Mouse (Mus musculus): ENCODE measurements around the gene Hoxa1. TPM values are rescaled to one million over a fixed set of nuclear protein-coding genes. Genes with fewer than 3 reads are reported as not detected.

Gene Hoxa1
- polyA plus RNA-seq, 1 experiment from 2014 or later = 0.31 TPM

GRCm38 (mm10) chr6:52200751-52201250 lies 42.7 kb upstream of the Hoxa1 start:
- Histone ChIP-seq H3K9ac (no peak overlapping the region), H3K9me3 (no peaks in the 10 kb centered on the region), H3K4me1 (peaks cover 9% of the 10 kb centered on the region; the same call in 1 of the 2 replicates), H3K27ac (no peak overlapping the region), H3K27me3 (peaks cover 99% of the 10 kb centered on the region), H3K4me2 (no peak overlapping the region), H3K4me3 (replicated peaks) (no peak overlapping the region), H3K36me3 (replicated peaks) (no peaks in the 10 kb centered on the region)
- no peak for ATAC-seq (ENCODE audit: low FRiP score)
- WGBS = 3% methylated on average over 10 of the region's 10 CpGs

- 1% methylated on average over 30 of the region's 30 CpGs for WGBS
- no peak for ATAC-seq (ENCODE audit: low FRiP score)
- no peak overlapping the region for H3K27ac ChIP-seq
- H3K9me3 ChIP-seq = no peaks in the 10 kb centered on the region
- H3K4me2 ChIP-seq = no peak overlapping the region
- H3K9ac ChIP-seq = no peak overlapping the region
- H3K4me3 ChIP-seq (replicated peaks) = no peak overlapping the region
- peaks cover 99% of the 10 kb centered on the region for H3K27me3 ChIP-seq
- H3K36me3 ChIP-seq (replicated peaks) = no peaks in the 10 kb centered on the region
- peaks cover 9% of the 10 kb centered on the region; the same call in 1 of the 2 replicates for H3K4me1 ChIP-seq
These were observed 42.1 kb upstream of the Hoxa1 start for GRCm38 (mm10) chr6:52200073-52200750.

- Histone ChIP-seq H3K27ac (no peak overlapping the region), H3K4me3 (replicated peaks) (no peak overlapping the region), H3K36me3 (replicated peaks) (no peaks in the 10 kb centered on the region), H3K4me2 (no peak overlapping the region), H3K9ac (no peak overlapping the region), H3K4me1 (no peaks in the 10 kb centered on the region), H3K9me3 (no peaks in the 10 kb centered on the region), H3K27me3 (peaks cover 97% of the 10 kb centered on the region)
- WGBS = under 1% methylated on average over 10 of the region's 10 CpGs
- no peak for ATAC-seq (ENCODE audit: low FRiP score)
These were observed 39.2 kb upstream of the Hoxa1 start for GRCm38 (mm10) chr6:52197271-52197670.

- no peak for ATAC-seq (ENCODE audit: low FRiP score)
- Histone ChIP-seq H3K4me2 (no peak overlapping the region), H3K9ac (no peak overlapping the region), H3K9me3 (no peaks in the 10 kb centered on the region), H3K4me1 (peaks cover 4% of the 10 kb centered on the region), H3K36me3 (replicated peaks) (no peaks in the 10 kb centered on the region), H3K4me3 (replicated peaks) (no peak overlapping the region), H3K27ac (no peak overlapping the region), H3K27me3 (peaks cover 98% of the 10 kb centered on the region)
- 2% methylated on average over 9 of the region's 9 CpGs for WGBS
These were observed 38.7 kb upstream of the Hoxa1 start for GRCm38 (mm10) chr6:52196811-52197210.

GRCm38 (mm10) chr6:52194690-52195089 lies 36.6 kb upstream of the Hoxa1 start:
- Histone ChIP-seq H3K27ac (no peak overlapping the region), H3K4me3 (replicated peaks) (no peak overlapping the region), H3K4me2 (no peak overlapping the region), H3K4me1 (peaks cover 11% of the 10 kb centered on the region), H3K9me3 (no peaks in the 10 kb centered on the region), H3K36me3 (replicated peaks) (no peaks in the 10 kb centered on the region), H3K9ac (no peak overlapping the region), H3K27me3 (peaks cover 98% of the 10 kb centered on the region)
- 2% methylated on average over 10 of the region's 10 CpGs for WGBS
- ATAC-seq (ENCODE audit: low FRiP score) = no peak

GRCm38 (mm10) chr6:52191860-52192550 lies 33.9 kb upstream of the Hoxa1 start:
- peak overlapping the region; percentile 33; the same call in 1 of the 2 replicates for H3K9ac ChIP-seq
- peak overlapping the region; percentile 40 for H3K4me3 ChIP-seq (replicated peaks)
- H3K27me3 ChIP-seq = peaks cover 98% of the 10 kb centered on the region
- H3K36me3 ChIP-seq (replicated peaks) = no peaks in the 10 kb centered on the region
- WGBS = 2% methylated on average over 45 of the region's 55 CpGs
- no peak overlapping the region for H3K27ac ChIP-seq
- peak overlapping the region; percentile 57 for H3K4me2 ChIP-seq
- ATAC-seq (ENCODE audit: low FRiP score) = peak; percentile 57; the same call in 1 of the 2 replicates
- no peaks in the 10 kb centered on the region for H3K9me3 ChIP-seq
- peaks cover 11% of the 10 kb centered on the region for H3K4me1 ChIP-seq

GRCm38 (mm10) chr6:52190906-52191810 lies 33.0 kb upstream of the Hoxa1 start, which contains the start of gene Hoxa4:
Gene Hoxa4, minus strand, starts transcription at chr6:52191753.
- no peak for ATAC-seq (ENCODE audit: low FRiP score)
- peak within 1 kb of the TSS; percentile 40 for H3K4me3 ChIP-seq (replicated peaks)
- peaks cover 98% of the 10 kb centered on the region for H3K27me3 ChIP-seq
- peak within 1 kb of the TSS; percentile 57 for H3K4me2 ChIP-seq
- H3K36me3 ChIP-seq (replicated peaks) = no peaks in the 10 kb centered on the region
- WGBS = 1% methylated on average over 86 of the region's 102 CpGs
- peaks cover 11% of the 10 kb centered on the region for H3K4me1 ChIP-seq
- H3K27ac ChIP-seq = no peak within 1 kb of the TSS
- peak within 1 kb of the TSS; percentile 33; the same call in 1 of the 2 replicates for H3K9ac ChIP-seq
- H3K9me3 ChIP-seq = no peaks in the 10 kb centered on the region

GRCm38 (mm10) chr6:52190410-52190809 lies 32.3 kb upstream of the Hoxa1 start:
- H3K4me2 ChIP-seq = no peak overlapping the region
- H3K27ac ChIP-seq = no peak overlapping the region
- peaks cover 11% of the 10 kb centered on the region for H3K4me1 ChIP-seq
- no peak overlapping the region for H3K4me3 ChIP-seq (replicated peaks)
- H3K27me3 ChIP-seq = peaks cover 98% of the 10 kb centered on the region
- no peak overlapping the region for H3K9ac ChIP-seq
- under 1% methylated on average over 23 of the region's 23 CpGs for WGBS
- no peak for ATAC-seq (ENCODE audit: low FRiP score)
- H3K9me3 ChIP-seq = no peaks in the 10 kb centered on the region
- H3K36me3 ChIP-seq (replicated peaks) = no peaks in the 10 kb centered on the region

- H3K9ac ChIP-seq = no peak overlapping the region
- no peak overlapping the region for H3K4me3 ChIP-seq (replicated peaks)
- WGBS = 3% methylated on average over 8 of the region's 8 CpGs
- no peaks in the 10 kb centered on the region for H3K36me3 ChIP-seq (replicated peaks)
- peaks cover 11% of the 10 kb centered on the region for H3K4me1 ChIP-seq
- peaks cover 99% of the 10 kb centered on the region for H3K27me3 ChIP-seq
- H3K27ac ChIP-seq = no peak overlapping the region
- no peaks in the 10 kb centered on the region for H3K9me3 ChIP-seq
- ATAC-seq (ENCODE audit: low FRiP score) = no peak
- H3K4me2 ChIP-seq = no peak overlapping the region
These were observed 31.8 kb upstream of the Hoxa1 start for GRCm38 (mm10) chr6:52189909-52190308.

- Histone ChIP-seq H3K4me3 (replicated peaks) (no peak overlapping the region), H3K4me2 (no peak overlapping the region), H3K36me3 (replicated peaks) (no peaks in the 10 kb centered on the region), H3K27ac (no peak overlapping the region), H3K4me1 (peaks cover 11% of the 10 kb centered on the region), H3K27me3 (peaks cover 99% of the 10 kb centered on the region), H3K9ac (no peak overlapping the region), H3K9me3 (no peaks in the 10 kb centered on the region)
- 9% methylated on average over 5 of the region's 5 CpGs for WGBS
- no peak for ATAC-seq (ENCODE audit: low FRiP score)
These were observed 31.1 kb upstream of the Hoxa1 start for GRCm38 (mm10) chr6:52189172-52189591.

GRCm38 (mm10) chr6:52186500-52186899 lies 28.4 kb upstream of the Hoxa1 start:
- Histone ChIP-seq H3K27ac (no peak overlapping the region), H3K4me3 (replicated peaks) (no peak overlapping the region), H3K9me3 (no peaks in the 10 kb centered on the region), H3K9ac (no peak overlapping the region), H3K27me3 (peaks cover 100% of the 10 kb centered on the region), H3K4me1 (peaks cover 6% of the 10 kb centered on the region), H3K4me2 (no peak overlapping the region), H3K36me3 (replicated peaks) (no peaks in the 10 kb centered on the region)
- 0% methylated on average over 1 of the region's 1 CpGs for WGBS
- no peak for ATAC-seq (ENCODE audit: low FRiP score)

- no peaks in the 10 kb centered on the region for H3K9me3 ChIP-seq
- H3K27ac ChIP-seq = no peak overlapping the region
- WGBS = 13% methylated on average over 3 of the region's 3 CpGs
- no peak overlapping the region for H3K4me3 ChIP-seq (replicated peaks)
- no peak overlapping the region for H3K9ac ChIP-seq
- no peaks in the 10 kb centered on the region for H3K4me1 ChIP-seq
- no peak for ATAC-seq (ENCODE audit: low FRiP score)
- no peak overlapping the region for H3K4me2 ChIP-seq
- H3K27me3 ChIP-seq = peaks cover 100% of the 10 kb centered on the region
- H3K36me3 ChIP-seq (replicated peaks) = no peaks in the 10 kb centered on the region
These were observed 27.7 kb upstream of the Hoxa1 start for GRCm38 (mm10) chr6:52185834-52186233.

All from forebrain, embryonic 12.5 days (tissue).